In genomic region chr13:20090133-20090710, GRCm38 (mm10) we compare ENCODE assay signal across 8 mouse cellular contexts. TPM values are rescaled to one million over a fixed set of nuclear protein-coding genes. Genes with fewer than 3 reads are reported as not detected.
DNase-seq lines count a peak whose midpoint lies in the region; ATAC-seq and TF ChIP-seq lines count a peak whose summit lies in the region.

Gene Elmo1 (plus strand): TSS chr13:20090596.

- WGBS in lung, embryonic 14.5 days, result under 1% methylated on average over 39 of the region's 49 CpGs
- under 1% methylated on average over 49 of the region's 49 CpGs for WGBS in olfactory bulb, adult 2 months

- no peaks in the 10 kb centered on the region for H3K36me3 ChIP-seq in lung, embryonic 14.5 days (ENCODE audit: insufficient read depth)

- H3K4me2 ChIP-seq in lung, embryonic 14.5 days, result peak within 1 kb of the TSS; percentile 78

- peaks cover 13% of the 10 kb centered on the region; the same call in 1 of the 2 replicates for H3K4me1 ChIP-seq in lung, embryonic 14.5 days (ENCODE audit: insufficient read depth)
- peaks cover 14% of the 10 kb centered on the region for H3K4me1 ChIP-seq in olfactory bulb, adult 2 months (ENCODE audit: control insufficient read depth, insufficient read depth, low read length)

- H3K27ac ChIP-seq in lung, embryonic 14.5 days (ENCODE audit: low read depth), result peak within 1 kb of the TSS; percentile 91
- H3K27ac ChIP-seq in olfactory bulb, adult 2 months (ENCODE audit: insufficient read depth, low read depth, low read length), result peak within 1 kb of the TSS; percentile 16; the same call in 1 of the 2 replicates

- H3K4me3 ChIP-seq in lung, embryonic 14.5 days (ENCODE audit: low read depth, low read length), result peak within 1 kb of the TSS; percentile 81
- H3K4me3 ChIP-seq in olfactory bulb, adult 2 months (ENCODE audit: insufficient read depth, low read depth, low read length), result peak within 1 kb of the TSS; percentile 93

- H3K27me3 ChIP-seq in lung, embryonic 14.5 days (ENCODE audit: insufficient read depth, low read length), result no peaks in the 10 kb centered on the region

- no peaks in the 10 kb centered on the region for H3K9me3 ChIP-seq in lung, embryonic 14.5 days (ENCODE audit: low read depth, low read length)

- 0 out of 2 replicates have a peak, but pooled peaks have one; percentile 17 for TF ChIP-seq POLR2A in olfactory bulb, adult 2 months (IDR thresholded peaks at IDR 0.05; ENCODE audit: insufficient read depth, low read depth, low read length)

- peak within 1 kb of the TSS; percentile 84 for H3K9ac ChIP-seq in lung, embryonic 14.5 days

- TF ChIP-seq CTCF in lung, embryonic 14.5 days (IDR thresholded peaks at IDR 0.05; ENCODE audit: low read depth), result peak; percentile 72
- peak; percentile 30 for TF ChIP-seq CTCF in olfactory bulb, adult 2 months (IDR thresholded peaks at IDR 0.05; ENCODE audit: insufficient read depth, low read depth, low read length)

- peak; percentile 89 for DNase-seq in Muller cell, postnatal 12 days (ENCODE audit: inconsistent ontology term)
- DNase-seq in cerebellum, postnatal 14 days, result peak; percentile 71 to 75
- DNase-seq in frontal cortex, postnatal 10 days (ENCODE audit: low spot score in 2 of 2), result peak; percentile 48 to 57
- peak; percentile 34 to 49 for DNase-seq in layer of hippocampus, adult 8-10 months (ENCODE audit: low spot score in 2 of 2)
- DNase-seq in lung, embryonic 14.5 days, result peak; percentile 91
- peak; percentile 52 to 64 for DNase-seq in thymus, postnatal 10 days (ENCODE audit: low spot score in 2 of 2)

- ATAC-seq in hematopoietic stem cell, adult 5-6 weeks (replicated peaks in 1 of 2; ENCODE audit: insufficient read depth in 1 of 2, low FRiP score in 2 of 2, low TSS enrichment in 1 of 2, low read depth in 1 of 2, poor library complexity in 2 of 2, severe bottlenecking in 2 of 2), result peak; percentile 30 to 67
- ATAC-seq in lung, embryonic 14.5 days (ENCODE audit: insufficient read depth), result peak; percentile 68

RNA-seq across cellular contexts. Expression of gene Elmo1, which starts in this region (rescaled TPM):
- total RNA-seq in hematopoietic stem cell, adult 5-6 weeks (2017), result 91.4 and 133 TPM in 2 replicates
- total RNA-seq in layer of hippocampus, adult 8-10 months (2022), result 10 to 100 TPM; 33.4 to 40.0 (median 36.3) TPM
- polyA plus RNA-seq in lung, embryonic 14.5 days (2014; fragmentation: Nextera tagmentation; extraction: Ambion mirVana), result 37.8 and 38.5 TPM in 2 replicates
- polyA plus RNA-seq in olfactory bulb, adult 2 months (2012; ENCODE audit: insufficient read depth, insufficient read length, low replicate concordance, missing spikeins), result 223 TPM in 1 of 2 replicates, not detected in the other

Comparison
In these comparisons a context has a peak if more than half of its experiments do, and no peak if none do; other contexts are left out.
1. Peak in every context shown above with its lines: DNase-seq, ATAC-seq, H3K4me3 ChIP-seq and H3K27ac ChIP-seq.